Mouse (Mus musculus) forebrain, embryonic 10.5 days (tissue): ENCODE measurements around the gene Nrxn2. TPM values are rescaled to one million over a fixed set of nuclear protein-coding genes. Genes with fewer than 3 reads are reported as not detected.
A peak's percentile ranks its signal among the peaks of the same experiment; 100 is the strongest.

Source experiments
- DNase-seq: peaks from one replicate; pipeline ENCODE4 v3.0.0-alpha.2; 2017; ENCODE audit warnings: low spot score; ENCODE audit errors: extremely low spot score
- H3K27ac ChIP-seq: fragments of 300-500 bp; sonication (generic); 2 replicates; pipeline ENCODE4 v1.5.1; 2016; ENCODE audit warnings: mild to moderate bottlenecking
- H3K27me3 ChIP-seq: fragments of 300-500 bp; sonication (generic); 2 replicates; pipeline ENCODE4 v1.6.1; 2016; ENCODE audit warnings: mild to moderate bottlenecking; ENCODE audit not compliant: poor library complexity, severe bottlenecking
- H3K36me3 ChIP-seq: fragments of 300-500 bp; sonication (generic); replicated peaks from 2 replicates; pipeline ENCODE4 v1.6.1; 2016; ENCODE audit warnings: mild to moderate bottlenecking, moderate library complexity
- H3K4me1 ChIP-seq: fragments of 300-500 bp; sonication (generic); 2 replicates; pipeline ENCODE4 v1.6.1; 2016
- H3K4me3 ChIP-seq: fragments of 300-500 bp; sonication (generic); 2 replicates; pipeline ENCODE4 v1.5.1; 2016; ENCODE audit warnings: mild to moderate bottlenecking, moderate library complexity
- H3K9me3 ChIP-seq: fragments of 300-500 bp; sonication (generic); 2 replicates; pipeline ENCODE4 v1.6.1; 2016; ENCODE audit warnings: mild to moderate bottlenecking, moderate library complexity
- WGBS: fragments of 180-500 bp; shearing (Covaris S2); methylation state at CpG from one replicate; pipeline ENCODE4 v1.1.7; 2016; 5-methylcytosine and 5-hydroxymethylcytosine counted together
- polyA plus RNA-seq: library from polyadenylated mRNA; unstranded; fragments of >200 nt; fragmentation: Nextera tagmentation; extraction: Ambion mirVana; gene quantifications from 2 replicates; pipeline ENCODE4 v1.2.1, GENCODE M21; 2016

Gene Nrxn2
- polyA plus RNA-seq, 1 experiment from 2014 or later: 3.1 TPM

- H3K9me3 ChIP-seq: peaks cover 4% of the 10 kb centered on the region; the same call in 1 of the 2 replicates
- 80% methylated on average over 6 of the region's 6 CpGs for WGBS
- no peaks in the 10 kb centered on the region for H3K36me3 ChIP-seq
- no peak for DNase-seq
- peaks cover 19% of the 10 kb centered on the region for H3K4me1 ChIP-seq
- no peak overlapping the region for H3K27ac ChIP-seq
- H3K27me3 ChIP-seq: peaks cover 4% of the 10 kb centered on the region; the same call in 1 of the 2 replicates
- H3K4me3 ChIP-seq: no peak overlapping the region
Observed at GRCm38 (mm10) chr19:6540191-6540590, 121.7 kb downstream of the Nrxn2 start.

DNA sequence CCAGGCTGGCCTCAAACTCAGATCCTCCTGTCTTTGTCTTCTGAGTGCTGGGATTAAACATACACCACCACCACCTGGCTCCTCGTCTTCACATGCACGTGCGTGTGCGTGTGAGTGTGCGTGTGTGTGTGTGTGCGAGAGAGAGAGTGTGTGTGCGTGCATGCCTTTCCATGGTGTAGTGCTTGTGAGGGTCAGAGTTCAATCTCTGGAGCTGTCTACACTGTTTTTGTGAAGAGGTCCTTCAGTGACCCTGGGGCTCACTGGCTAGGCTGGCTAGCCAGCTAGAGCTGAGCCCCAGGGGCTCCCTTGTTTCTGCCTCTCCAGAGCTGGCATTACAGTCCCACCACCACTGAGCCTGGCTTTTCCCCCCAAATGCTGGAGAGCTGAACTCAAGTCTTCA lies 123.0 kb downstream of the Nrxn2 start:
- Histone ChIP-seq H3K4me1 (peaks cover 16% of the 10 kb centered on the region), H3K27ac (no peak overlapping the region), H3K27me3 (no peaks in the 10 kb centered on the region), H3K4me3 (no peak overlapping the region), H3K36me3 (no peaks in the 10 kb centered on the region), H3K9me3 (peaks cover 4% of the 10 kb centered on the region; the same call in 1 of the 2 replicates)
- no peak for DNase-seq
- WGBS: 93% methylated on average over 7 of the region's 7 CpGs

- peaks cover 4% of the 10 kb centered on the region; the same call in 1 of the 2 replicates for H3K9me3 ChIP-seq
- H3K27me3 ChIP-seq: no peaks in the 10 kb centered on the region
- no peak for DNase-seq
- H3K4me1 ChIP-seq: peaks cover 16% of the 10 kb centered on the region
- WGBS: 91% methylated on average over 16 of the region's 16 CpGs
- H3K4me3 ChIP-seq: no peak within 1 kb of the TSS
- H3K36me3 ChIP-seq: no peaks in the 10 kb centered on the region
- H3K27ac ChIP-seq: peak within 1 kb of the TSS; percentile 40; the same call in 1 of the 2 replicates
Observed at GRCm38 (mm10) chr19:6542367-6543034, 124.0 kb downstream of the Nrxn2 start, which contains the start of gene Slc22a12. TSS of gene Slc22a12 (minus strand) at chr19:6543032.

DNA sequence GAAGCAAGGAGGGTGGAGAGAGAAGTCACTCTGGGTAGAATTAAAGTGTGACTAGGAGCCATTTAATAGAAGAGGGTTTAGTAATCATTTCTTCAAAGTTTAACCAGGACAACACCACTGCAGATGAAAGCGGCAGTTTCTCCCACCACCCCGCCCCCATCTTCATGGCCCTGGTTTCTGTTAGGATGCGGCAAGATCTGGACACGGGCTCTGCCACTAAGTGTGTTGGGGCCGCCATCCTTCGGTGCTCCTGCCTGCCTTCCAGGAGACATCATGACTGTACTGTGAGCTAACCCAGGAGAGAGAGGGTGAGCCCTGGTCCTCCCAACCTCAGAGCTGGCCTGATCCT lies 124.5 kb downstream of the Nrxn2 start:
- Histone ChIP-seq H3K9me3 (peaks cover 4% of the 10 kb centered on the region; the same call in 1 of the 2 replicates), H3K27me3 (no peaks in the 10 kb centered on the region)
- 91% methylated on average over 6 of the region's 6 CpGs for WGBS

DNA sequence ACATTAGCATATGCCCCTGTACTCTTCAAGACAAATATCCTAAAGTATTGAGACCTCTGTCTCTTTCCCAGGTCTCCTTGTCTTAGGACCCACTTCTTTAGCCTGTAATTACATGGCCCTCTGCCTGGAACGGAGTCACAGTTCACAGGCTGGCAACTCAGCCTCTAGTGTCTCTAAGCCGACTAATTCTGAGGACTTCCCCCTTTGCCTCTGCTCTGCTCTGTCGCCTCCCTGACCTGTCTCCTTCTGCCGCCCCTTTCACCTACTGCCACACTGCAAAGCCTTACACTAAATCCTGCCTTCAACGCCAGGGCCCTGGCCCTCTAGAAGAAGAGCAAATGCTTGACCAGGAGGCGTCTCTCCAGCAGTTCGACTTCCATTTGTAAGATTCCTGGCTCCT lies 125.0 kb downstream of the Nrxn2 start:
- 40% methylated on average over 7 of the region's 7 CpGs for WGBS
- no peak for DNase-seq
- Histone ChIP-seq H3K4me1 (peaks cover 19% of the 10 kb centered on the region), H3K4me3 (no peak overlapping the region), H3K9me3 (peaks cover 4% of the 10 kb centered on the region; the same call in 1 of the 2 replicates), H3K27ac (peak overlapping the region; percentile 40; the same call in 1 of the 2 replicates), H3K36me3 (no peaks in the 10 kb centered on the region), H3K27me3 (no peaks in the 10 kb centered on the region)

More for the DNA sequence above, 124.5 kb downstream of the Nrxn2 start:
- Histone ChIP-seq H3K4me1 (peaks cover 16% of the 10 kb centered on the region), H3K36me3 (no peaks in the 10 kb centered on the region), H3K4me3 (no peak overlapping the region), H3K27ac (0 out of 2 replicates have a peak overlapping the region, but pooled peaks have one; percentile 17)
- DNase-seq: no peak

DNA sequence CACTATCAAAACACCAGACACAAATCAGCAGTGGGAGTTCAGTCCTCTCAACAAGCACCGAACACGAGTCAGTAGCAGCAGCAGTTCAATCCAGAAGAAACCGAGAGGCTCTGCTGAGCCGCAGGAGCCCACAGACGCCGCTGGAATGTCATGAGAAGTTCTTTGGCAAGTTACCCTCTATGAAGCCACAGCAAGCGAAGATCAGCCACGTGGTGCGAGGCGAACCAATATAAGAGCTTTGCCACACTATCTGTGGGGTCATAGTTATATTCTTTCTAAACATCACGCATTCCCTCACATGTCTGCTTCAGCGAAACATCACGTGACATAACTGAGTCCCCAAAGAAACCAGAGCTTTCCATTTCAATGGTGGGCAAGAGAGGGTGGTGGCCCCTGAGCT lies 126.2 kb downstream of the Nrxn2 start:
- WGBS: 92% methylated on average over 13 of the region's 13 CpGs
- Histone ChIP-seq H3K27me3 (no peaks in the 10 kb centered on the region), H3K4me1 (peaks cover 19% of the 10 kb centered on the region), H3K4me3 (no peak overlapping the region), H3K36me3 (no peaks in the 10 kb centered on the region), H3K9me3 (peaks cover 4% of the 10 kb centered on the region; the same call in 1 of the 2 replicates), H3K27ac (no peak overlapping the region)
- no peak for DNase-seq

- no peak for DNase-seq
- H3K4me3 ChIP-seq: no peak overlapping the region
- no peaks in the 10 kb centered on the region for H3K27me3 ChIP-seq
- 88% methylated on average over 5 of the region's 5 CpGs for WGBS
- H3K4me1 ChIP-seq: peaks cover 19% of the 10 kb centered on the region
- H3K27ac ChIP-seq: no peak overlapping the region
- no peaks in the 10 kb centered on the region for H3K36me3 ChIP-seq
- peaks cover 4% of the 10 kb centered on the region; the same call in 1 of the 2 replicates for H3K9me3 ChIP-seq
Observed at GRCm38 (mm10) chr19:6545481-6545880, 127.0 kb downstream of the Nrxn2 start.

DNA sequence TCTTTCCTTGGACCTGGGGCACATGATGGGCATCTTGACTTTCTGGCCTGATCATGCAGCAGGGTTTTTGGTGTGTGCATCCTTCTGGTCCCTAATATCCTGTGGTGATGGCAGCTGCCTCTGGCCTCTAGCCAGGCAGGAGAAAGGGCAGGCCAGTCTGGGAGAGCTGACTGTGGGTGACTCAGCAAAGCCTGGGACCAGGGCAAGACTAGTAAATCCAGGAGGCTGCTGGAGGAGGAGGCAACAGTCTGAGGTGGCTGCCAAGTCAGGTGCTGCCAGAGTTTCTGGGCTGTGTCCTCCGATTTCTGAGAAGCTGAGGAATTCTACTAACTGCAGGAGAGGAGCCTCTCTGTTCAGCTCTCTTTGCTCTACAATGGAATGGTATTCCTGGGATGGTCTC lies 127.6 kb downstream of the Nrxn2 start:
- no peak for DNase-seq
- Histone ChIP-seq H3K4me1 (peaks cover 19% of the 10 kb centered on the region), H3K9me3 (peaks cover 4% of the 10 kb centered on the region; the same call in 1 of the 2 replicates), H3K4me3 (no peak overlapping the region), H3K36me3 (no peaks in the 10 kb centered on the region), H3K27ac (no peak overlapping the region), H3K27me3 (no peaks in the 10 kb centered on the region)
- 67% methylated on average over 1 of the region's 1 CpGs for WGBS

DNA sequence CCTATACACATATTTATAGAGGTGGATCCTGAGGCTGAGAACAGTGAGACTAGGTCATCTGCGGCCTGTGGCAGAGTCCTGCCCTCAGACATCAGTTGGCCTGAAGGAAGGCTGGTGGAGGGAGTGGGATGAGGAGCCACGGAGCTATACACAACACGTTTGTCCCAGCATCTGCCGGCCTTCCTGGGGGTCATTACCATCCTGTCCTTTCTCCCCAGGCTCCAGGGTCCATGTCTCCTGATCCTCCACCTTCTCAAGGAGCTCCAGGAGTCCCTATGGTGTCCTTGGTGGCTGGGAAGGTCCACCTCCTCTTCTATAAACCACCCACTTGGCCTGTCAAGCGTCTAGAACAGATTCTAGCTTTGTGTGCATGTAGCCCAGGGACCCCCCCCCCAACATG lies 129.3 kb downstream of the Nrxn2 start:
- peaks cover 15% of the 10 kb centered on the region for H3K4me1 ChIP-seq
- H3K9me3 ChIP-seq: peaks cover 4% of the 10 kb centered on the region; the same call in 1 of the 2 replicates
- WGBS: 86% methylated on average over 5 of the region's 5 CpGs
- no peak overlapping the region for H3K4me3 ChIP-seq
- H3K27me3 ChIP-seq: no peaks in the 10 kb centered on the region
- H3K27ac ChIP-seq: no peak overlapping the region
- no peak for DNase-seq
- no peaks in the 10 kb centered on the region for H3K36me3 ChIP-seq

GRCm38 (mm10) chr19:6548431-6549410 lies 130.2 kb downstream of the Nrxn2 start:
- no peak overlapping the region for H3K4me3 ChIP-seq
- peaks cover 14% of the 10 kb centered on the region for H3K4me1 ChIP-seq
- H3K27ac ChIP-seq: no peak overlapping the region
- no peaks in the 10 kb centered on the region for H3K36me3 ChIP-seq
- peaks cover 4% of the 10 kb centered on the region; the same call in 1 of the 2 replicates for H3K9me3 ChIP-seq
- H3K27me3 ChIP-seq: no peaks in the 10 kb centered on the region
- DNase-seq: no peak
- WGBS: 82% methylated on average over 16 of the region's 16 CpGs

- Histone ChIP-seq H3K4me3 (no peak overlapping the region), H3K4me1 (peaks cover 19% of the 10 kb centered on the region; the same call in 1 of the 2 replicates), H3K36me3 (no peaks in the 10 kb centered on the region), H3K27me3 (no peaks in the 10 kb centered on the region), H3K9me3 (peaks cover 4% of the 10 kb centered on the region; the same call in 1 of the 2 replicates), H3K27ac (no peak overlapping the region)
- DNase-seq: no peak
- 87% methylated on average over 11 of the region's 11 CpGs for WGBS
Observed at GRCm38 (mm10) chr19:6549566-6549965, 131.0 kb downstream of the Nrxn2 start.

- no peak for DNase-seq
- no peak overlapping the region for H3K27ac ChIP-seq
- WGBS: 81% methylated on average over 4 of the region's 4 CpGs
- H3K9me3 ChIP-seq: no peaks in the 10 kb centered on the region
- peaks cover 19% of the 10 kb centered on the region; the same call in 1 of the 2 replicates for H3K4me1 ChIP-seq
- H3K4me3 ChIP-seq: no peak overlapping the region
- no peaks in the 10 kb centered on the region for H3K27me3 ChIP-seq
- H3K36me3 ChIP-seq: no peaks in the 10 kb centered on the region
Observed at GRCm38 (mm10) chr19:6551215-6551614, 132.7 kb downstream of the Nrxn2 start.
